Mouse (Mus musculus) bone marrow, adult 2 months (tissue): Measurements from ENCODE around the gene Bad.

ENCODE experiments used
- CTCF ChIP-seq: fragments of 200-500 bp; IDR thresholded peaks from 2 replicates; pipeline ENCODE4 v1.5.1; 2011; ENCODE audit warnings: low read length, control low read depth; ENCODE audit not compliant: control insufficient read depth, insufficient read depth
- POLR2A ChIP-seq: fragments of 200-500 bp; IDR thresholded peaks from 2 replicates; pipeline ENCODE4 v1.6.1; 2011; ENCODE audit warnings: low read depth, mild to moderate bottlenecking, control low read depth, low read length, borderline replicate concordance; ENCODE audit not compliant: control insufficient read depth

DNA sequence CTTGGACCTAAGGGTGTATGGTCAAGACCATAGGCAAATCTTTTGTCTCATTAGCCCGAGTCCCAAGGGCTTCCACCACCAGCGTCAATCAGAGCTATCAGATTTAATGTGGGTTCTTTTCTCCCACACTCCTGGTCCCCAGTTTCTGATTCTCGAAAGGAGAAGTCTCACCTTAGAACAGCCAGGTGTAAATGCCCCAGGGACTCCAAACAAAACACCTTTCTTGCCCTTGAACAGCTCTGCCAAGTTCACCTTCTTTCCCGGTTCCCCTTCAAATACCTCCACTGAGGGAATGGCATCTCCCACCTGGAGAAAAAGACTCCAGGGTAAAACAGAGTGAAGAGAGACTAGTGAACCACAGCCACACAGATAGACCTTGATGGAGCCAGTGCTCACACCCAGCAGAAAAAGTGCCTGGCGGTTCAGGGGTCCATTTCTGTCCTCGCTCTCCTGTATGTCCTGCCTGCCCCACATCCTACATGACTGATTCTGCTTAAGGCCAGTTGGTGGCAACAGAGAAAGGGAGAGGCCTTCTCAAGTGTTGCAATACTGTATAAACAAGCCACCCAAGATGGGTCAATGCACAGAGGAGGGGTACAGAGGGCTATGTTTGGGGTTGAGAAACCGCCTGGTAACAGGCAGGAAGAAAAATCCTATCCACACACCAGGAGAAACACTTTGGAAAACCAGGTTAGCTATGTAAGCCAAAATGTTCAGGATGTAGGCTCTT lies 33.7 kb upstream of the Bad start:
- TF ChIP-seq CTCF (no peak), POLR2A (no peak)
